Mouse (Mus musculus) layer of hippocampus, adult 18-20 months (tissue): ENCODE measurements around the gene Fbxo31. TPM values are rescaled to one million over a fixed set of nuclear protein-coding genes. Genes with fewer than 3 reads are reported as not detected.
A peak's percentile ranks its signal among the peaks of the same experiment; 100 is the strongest.
"Not testable (repeated sequence)": the region's sequence is repeated elsewhere in the genome, so short reads cannot be mapped to it uniquely, and the experiment has no call there.

Source experiments
- DNase-seq, 2 experiments: peaks; one replicate each; pipeline ENCODE4 v3.0.0; 2022; ENCODE audit warnings: low spot score in 2 of 2
- long read RNA-seq: library from polyadenylated mRNA; stranded (forward); transcript quantifications from one replicate; pipeline ENCODE4 v2.0.0, GENCODE M21; 2021
- total RNA-seq, 2 experiments: library from RNA; stranded (reverse); gene quantifications; 2 replicates each; pipeline ENCODE4 v1.2.3; 2021

Fbxo31 gene
- 100 to 1,000 TPM; 114 to 119 TPM for total RNA-seq
- long read RNA-seq, full-length matches to known transcripts = 225 of 291 reads
- long read RNA-seq, partial matches to known transcripts = 12 of 291 reads
- long read RNA-seq, other reads (novel, unspliced or antisense) = 54 of 291 reads

DNA sequence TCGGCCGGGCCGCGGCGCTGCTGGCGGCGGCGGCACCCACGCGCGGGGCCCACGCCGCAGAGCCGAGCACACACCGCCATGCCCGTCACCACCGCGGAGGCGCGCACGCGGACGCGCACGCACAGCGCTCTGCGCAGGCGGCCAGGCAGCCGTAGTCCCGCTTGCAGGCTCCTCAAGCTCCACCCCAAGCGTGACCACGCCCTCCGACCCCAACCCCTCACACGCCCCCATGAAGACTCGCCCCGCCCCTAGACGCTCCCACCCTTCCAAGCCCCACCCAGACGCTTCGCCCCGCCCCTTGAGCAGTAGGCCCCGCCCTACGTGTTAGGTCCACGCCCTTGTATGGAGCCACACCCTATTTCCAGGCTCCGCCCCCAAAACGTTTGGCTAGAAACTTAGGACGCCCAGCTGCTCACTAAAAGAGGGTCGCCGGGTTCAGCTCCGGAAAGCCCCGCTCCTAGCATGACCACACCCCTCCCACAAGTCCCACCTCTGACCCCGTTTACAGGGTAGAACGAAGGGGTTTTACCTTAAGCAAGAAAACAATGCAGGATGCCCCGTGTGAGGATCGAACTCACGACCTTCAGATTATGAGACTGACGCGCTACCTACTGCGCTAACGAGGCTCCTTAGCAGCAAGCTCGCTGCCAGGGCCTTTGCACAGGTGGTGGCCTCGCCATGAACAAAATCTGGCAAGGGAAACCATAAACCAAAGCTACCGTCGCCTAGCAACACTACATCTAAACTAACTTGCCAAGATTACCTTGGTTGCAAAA lies at the start of gene Fbxo31:
TSS of gene Fbxo31 (minus strand) at position 131 of the 776 bp plus-strand sequence.
- peak; percentile 94 to 97 for DNase-seq

- DNase-seq = no peak
Measured at GRCm38 (mm10) chr8:121623043-121623442, 44.4 kb upstream of the Fbxo31 start.

DNA sequence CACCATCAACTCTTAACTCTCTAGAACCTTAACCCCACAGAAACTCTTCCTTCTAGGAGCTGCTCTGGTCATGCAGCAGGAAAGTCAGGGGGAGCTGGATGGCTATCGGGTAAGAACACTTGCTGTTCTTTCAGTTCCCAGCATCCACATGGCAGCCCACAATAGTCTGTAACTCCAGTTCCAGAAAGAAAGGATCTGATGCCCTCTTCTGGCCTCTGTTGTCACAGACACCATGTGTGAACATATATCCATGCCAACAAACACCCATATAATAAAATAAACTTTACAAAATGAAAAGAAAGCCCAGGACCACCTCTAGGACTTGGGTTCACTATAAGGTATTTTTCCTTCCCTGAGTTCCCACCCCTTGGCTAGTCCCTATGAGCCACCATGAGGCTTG lies 43.3 kb upstream of the Fbxo31 start:
- DNase-seq = no peak

DNA sequence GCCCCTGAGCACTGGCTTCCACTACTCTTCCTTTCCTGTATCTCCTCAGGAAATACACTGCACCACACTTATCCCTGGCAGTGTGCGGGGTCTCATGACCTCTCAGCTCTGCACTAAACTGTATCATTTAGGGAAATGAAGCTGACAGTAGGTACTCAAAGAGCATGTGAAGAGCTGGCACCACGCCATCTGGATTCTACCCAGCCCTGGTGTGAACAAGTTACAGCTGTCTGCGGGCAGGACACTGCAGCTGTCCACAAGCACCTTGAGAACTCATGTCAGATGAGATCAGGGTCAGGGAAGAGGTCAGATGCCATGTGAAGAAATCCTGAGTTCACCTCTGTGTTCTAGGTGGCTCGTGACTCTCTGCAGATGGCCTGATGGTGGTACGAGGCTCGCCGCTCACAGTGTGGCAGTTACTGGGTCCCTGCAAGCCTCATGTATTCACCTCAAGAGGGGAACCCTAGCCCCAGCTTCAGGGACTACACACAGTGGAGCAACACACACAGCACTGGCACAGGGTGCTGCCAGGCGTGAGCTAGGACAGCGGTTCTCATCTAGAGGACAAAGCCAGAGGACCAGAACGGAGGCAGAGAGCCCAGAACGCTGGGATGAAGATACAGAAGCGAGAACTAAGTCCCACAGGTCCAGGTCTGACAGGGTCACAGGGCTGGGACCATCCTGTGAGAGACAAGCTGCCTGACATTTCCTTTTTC lies 42.4 kb upstream of the Fbxo31 start:
- DNase-seq = no peak

DNA sequence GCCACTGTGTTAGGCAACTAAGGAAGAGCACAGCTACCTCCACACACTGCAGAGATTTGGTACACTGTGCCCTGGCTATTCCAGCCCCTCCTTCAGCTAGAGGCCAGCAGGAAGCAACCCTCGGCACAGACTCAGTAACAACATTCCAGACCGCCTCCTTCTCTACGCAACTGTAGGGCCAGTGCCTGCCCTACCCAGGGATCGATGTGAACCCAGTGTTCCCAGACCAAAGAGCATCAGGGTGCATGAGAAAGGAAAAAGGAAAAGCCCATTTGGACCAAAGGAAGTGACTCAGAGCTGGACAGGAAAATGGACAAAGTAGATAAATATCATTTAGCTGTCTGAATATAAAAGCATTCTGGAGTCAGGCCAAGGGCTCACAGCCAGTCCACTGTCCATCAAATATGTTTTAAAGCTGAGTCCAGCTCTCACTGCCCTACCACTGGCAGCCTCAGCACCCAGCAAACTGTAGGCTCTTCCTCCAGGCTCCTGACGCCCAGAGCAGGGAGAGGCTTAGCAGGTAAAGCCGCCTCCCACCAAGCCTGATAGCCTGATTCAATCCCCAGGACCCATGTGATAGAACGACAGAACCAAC lies 40.9 kb upstream of the Fbxo31 start:
- DNase-seq = no peak

- DNase-seq = no peak
Measured at GRCm38 (mm10) chr8:121613419-121613818, 34.8 kb upstream of the Fbxo31 start.

- DNase-seq = no peak
Measured at GRCm38 (mm10) chr8:121609916-121610315, 31.3 kb upstream of the Fbxo31 start.

- DNase-seq = no peak
Measured at GRCm38 (mm10) chr8:121609251-121609650, 30.6 kb upstream of the Fbxo31 start.

GRCm38 (mm10) chr8:121607661-121608060 lies 29.1 kb upstream of the Fbxo31 start:
- DNase-seq = no peak

GRCm38 (mm10) chr8:121603801-121604200 lies 25.2 kb upstream of the Fbxo31 start:
- no peak for DNase-seq

GRCm38 (mm10) chr8:121602860-121603259 lies 24.3 kb upstream of the Fbxo31 start:
- DNase-seq = peak; percentile 58 to 80

- no peak for DNase-seq
Measured at GRCm38 (mm10) chr8:121602411-121602810, 23.8 kb upstream of the Fbxo31 start.

GRCm38 (mm10) chr8:121599842-121600241 lies 21.2 kb upstream of the Fbxo31 start:
- no peak for DNase-seq

GRCm38 (mm10) chr8:121598892-121599291 lies 20.3 kb upstream of the Fbxo31 start:
- DNase-seq = peak; percentile 56 to 81

- no peak for DNase-seq
Measured at GRCm38 (mm10) chr8:121598190-121598589, 19.6 kb upstream of the Fbxo31 start.

DNA sequence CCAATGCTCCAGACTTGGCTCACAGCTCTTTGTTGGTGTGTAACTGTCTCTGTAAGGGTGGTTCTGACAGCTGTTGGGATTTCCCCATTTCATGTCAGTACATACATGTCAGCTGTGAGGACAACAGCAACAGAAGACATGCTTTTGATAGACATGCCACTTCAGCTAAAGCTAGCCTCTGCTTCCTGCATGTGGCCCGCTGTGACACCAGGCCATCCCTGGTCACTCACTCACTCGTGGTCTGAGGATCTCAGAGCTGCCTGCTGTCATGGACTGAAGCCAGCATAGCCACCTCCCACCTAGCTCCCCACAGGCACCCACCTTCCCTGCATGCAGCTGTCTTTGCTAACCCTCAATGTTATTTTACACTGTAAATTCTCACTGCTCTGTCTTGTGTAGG lies 18.9 kb upstream of the Fbxo31 start:
- not testable (repeated sequence) for DNase-seq

DNA sequence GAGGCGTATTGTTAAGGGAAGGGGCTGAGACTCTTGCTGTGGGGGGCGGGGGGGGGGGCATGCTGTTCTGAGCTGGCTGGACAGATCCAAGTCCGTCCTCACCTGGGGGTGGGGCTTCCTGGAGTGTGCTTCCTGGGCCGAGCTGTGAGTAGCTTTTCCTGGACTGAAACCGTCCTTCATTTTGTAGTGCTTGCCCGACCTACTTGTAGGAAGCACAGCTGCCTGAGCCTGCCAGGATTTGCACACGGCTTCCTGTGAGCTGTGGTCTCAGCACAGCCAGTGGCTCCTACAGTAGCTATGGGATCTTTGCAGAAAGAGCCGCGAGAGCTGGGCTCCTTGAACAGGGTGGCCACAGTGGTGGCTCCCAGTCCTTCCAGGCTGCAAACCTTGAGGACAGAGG lies 15.4 kb upstream of the Fbxo31 start:
- DNase-seq = no peak

GRCm38 (mm10) chr8:121593293-121593692 lies 14.7 kb upstream of the Fbxo31 start:
- DNase-seq = no peak

- no peak for DNase-seq
Measured at GRCm38 (mm10) chr8:121591178-121592066, 12.8 kb upstream of the Fbxo31 start.

DNA sequence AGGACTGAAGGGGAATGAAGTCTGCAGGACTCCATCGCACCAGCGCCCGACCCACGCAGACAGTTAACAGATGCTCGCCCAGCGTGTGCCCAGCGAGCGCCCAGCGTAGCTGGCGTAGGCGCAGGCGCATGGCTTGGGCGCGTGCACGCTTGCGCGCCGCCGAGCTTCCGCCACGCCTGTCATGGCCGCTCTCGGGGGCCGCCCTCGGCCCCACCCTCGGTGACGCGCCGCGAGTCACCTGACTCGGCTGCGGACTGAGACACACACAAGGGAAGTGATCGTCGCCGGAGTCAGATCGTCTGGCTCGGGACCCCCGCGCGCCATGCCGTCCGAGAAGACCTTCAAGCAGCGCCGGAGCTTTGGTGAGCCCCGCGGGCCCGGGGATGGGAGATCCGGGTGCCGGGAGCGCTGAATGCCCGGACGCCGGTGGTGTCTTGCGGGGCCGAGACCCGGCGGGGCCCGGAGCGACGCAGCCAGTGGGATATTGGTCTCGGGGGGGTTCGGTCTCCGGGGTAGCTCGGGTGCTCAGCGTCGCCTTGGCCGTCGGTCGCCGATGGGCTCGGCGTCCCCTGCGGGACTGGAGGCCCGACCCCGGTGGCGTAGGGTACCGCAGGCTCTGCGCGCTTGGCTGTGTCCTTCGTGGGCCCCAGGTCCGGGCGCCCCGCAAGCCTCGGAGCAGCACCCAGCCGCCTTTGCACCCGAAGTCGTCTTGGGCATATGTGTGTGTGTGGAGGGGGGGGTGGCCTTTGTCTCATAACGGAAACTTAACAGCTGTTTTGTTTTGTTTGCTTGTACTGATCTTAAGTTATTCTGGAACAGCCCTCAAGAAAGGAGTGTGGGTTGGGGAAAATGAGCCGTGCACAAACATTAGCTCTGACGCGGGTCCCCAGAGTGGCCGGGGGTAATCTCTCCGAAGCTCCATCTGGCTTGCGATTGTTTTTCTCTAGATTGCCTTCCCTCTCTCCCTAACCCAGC lies 11.9 kb upstream of the Fbxo31 start, which contains the start of gene Map1lc3b:
TSS of gene Map1lc3b (plus strand) at position 159 of the 975 bp plus-strand sequence.
- peak; percentile 97 for DNase-seq
